Mouse (Mus musculus) CD4-positive, CD25-positive, alpha-beta regulatory T cell, adult 2 months (primary cell): ENCODE measurements at regions not wholly inside any gene's neighbourhood (a gene's known extent, or its start where the extent isn't known, plus 50 kb on each side); places are given as distances from the start of the nearest gene placed in this dataset.

ENCODE experiments used
- DNase-seq: peaks from one replicate; pipeline ENCODE4 v3.0.0-alpha.2; 2012; ENCODE audit warnings: low read depth, low spot score

GRCm38 (mm10) chr8:30797341-30797740 lies 2631.2 kb upstream of the 5930422O12Rik start:
- no peak for DNase-seq

- DNase-seq, result no peak
These were observed 2611.5 kb upstream of the 5930422O12Rik start for GRCm38 (mm10) chr8:30817028-30817427.

- DNase-seq, result no peak
These were observed 2605.5 kb upstream of the 5930422O12Rik start for GRCm38 (mm10) chr8:30822835-30823587.

- DNase-seq, result no peak
These were observed 2604.9 kb upstream of the 5930422O12Rik start for GRCm38 (mm10) chr8:30823588-30823938.

- no peak for DNase-seq
These were observed 2602.5 kb upstream of the 5930422O12Rik start for GRCm38 (mm10) chr8:30826021-30826420.

- no peak for DNase-seq
These were observed 2590.5 kb upstream of the 5930422O12Rik start for GRCm38 (mm10) chr8:30838056-30838455.

GRCm38 (mm10) chr8:30840064-30840463 lies 2588.4 kb upstream of the 5930422O12Rik start:
- peak; percentile 1 for DNase-seq

- no peak for DNase-seq
These were observed 2565.5 kb upstream of the 5930422O12Rik start for GRCm38 (mm10) chr8:30863017-30863416.

GRCm38 (mm10) chr8:30906044-30906695 lies 2522.3 kb upstream of the 5930422O12Rik start:
- no peak for DNase-seq

- no peak for DNase-seq
These were observed 2514.8 kb upstream of the 5930422O12Rik start for GRCm38 (mm10) chr8:30913664-30914063.

- no peak for DNase-seq
These were observed 2513.4 kb upstream of the 5930422O12Rik start for GRCm38 (mm10) chr8:30915127-30915526.

- no peak for DNase-seq
These were observed 2512.8 kb upstream of the 5930422O12Rik start for GRCm38 (mm10) chr8:30915601-30916171.

- DNase-seq, result no peak
These were observed 2512.2 kb upstream of the 5930422O12Rik start for GRCm38 (mm10) chr8:30916184-30916751.

- no peak for DNase-seq
These were observed 2507.1 kb upstream of the 5930422O12Rik start for GRCm38 (mm10) chr8:30921451-30921850.

- DNase-seq, result peak; percentile 4
These were observed 2505.0 kb upstream of the 5930422O12Rik start for GRCm38 (mm10) chr8:30923301-30924159.

GRCm38 (mm10) chr8:30924160-30924534 lies 2504.4 kb upstream of the 5930422O12Rik start:
- DNase-seq, result no peak

GRCm38 (mm10) chr8:30924656-30925055 lies 2503.9 kb upstream of the 5930422O12Rik start:
- DNase-seq, result no peak

- DNase-seq, result no peak
These were observed 2490.9 kb upstream of the 5930422O12Rik start for GRCm38 (mm10) chr8:30937449-30938075.

GRCm38 (mm10) chr8:30940901-30941300 lies 2487.6 kb upstream of the 5930422O12Rik start:
- no peak for DNase-seq

- no peak for DNase-seq
These were observed 2486.9 kb upstream of the 5930422O12Rik start for GRCm38 (mm10) chr8:30941511-30942175.
